Mouse (Mus musculus) fat pad, adult 2 months (tissue): ENCODE results near the gene Chst13.

Experiments
- DNase-seq: peaks from one replicate; pipeline ENCODE4 v3.0.0-alpha.2; 2011; ENCODE audit warnings: low read depth, low spot score; ENCODE audit errors: extremely low read depth

Gene Chst13

GRCm38 (mm10) chr6:90320429-90320828 lies 4.6 kb downstream of the Chst13 start:
- DNase-seq, result no peak

- peak; percentile 74 for DNase-seq
These were observed 5.4 kb downstream of the Chst13 start for GRCm38 (mm10) chr6:90319475-90320191.

- DNase-seq, result no peak
These were observed 6.0 kb downstream of the Chst13 start for GRCm38 (mm10) chr6:90319019-90319418.

DNA sequence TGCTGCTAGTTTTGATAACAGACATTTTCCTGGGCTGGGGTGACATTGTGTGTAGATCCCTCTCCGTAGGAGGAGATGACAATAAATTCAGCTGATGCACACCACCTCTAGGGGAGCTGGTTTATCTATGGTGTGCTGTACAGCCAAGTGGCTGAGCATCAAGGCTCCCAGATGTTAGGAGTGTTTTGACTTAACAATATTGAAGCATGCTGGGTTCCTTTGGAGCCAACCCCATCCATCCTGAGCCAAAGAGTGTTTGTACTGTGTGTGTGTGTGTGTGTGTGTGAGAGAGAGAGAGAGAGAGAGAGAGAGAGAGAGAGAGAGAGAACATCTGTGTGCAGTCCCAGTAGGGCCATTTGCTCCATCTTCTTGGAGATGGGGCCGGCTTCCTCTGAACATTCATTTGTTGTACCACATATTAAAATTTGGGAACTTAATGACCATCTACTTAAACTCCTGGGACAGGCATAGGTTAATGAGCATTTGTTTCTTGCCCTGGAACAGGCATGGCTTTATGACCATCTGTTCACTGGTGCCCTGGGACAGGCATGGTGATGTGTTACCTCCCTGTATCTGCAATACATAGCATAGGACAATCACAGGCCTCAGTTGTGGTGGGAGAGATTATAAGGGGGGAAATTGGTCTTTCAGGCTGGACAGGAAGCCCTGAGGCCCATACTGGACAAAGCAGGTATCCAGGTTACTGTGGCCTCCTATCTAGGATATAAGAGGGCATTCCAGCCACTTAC lies 7.3 kb downstream of the Chst13 start:
- DNase-seq, result no peak

- DNase-seq, result no peak
These were observed 9.0 kb downstream of the Chst13 start for GRCm38 (mm10) chr6:90315961-90316360.

DNA sequence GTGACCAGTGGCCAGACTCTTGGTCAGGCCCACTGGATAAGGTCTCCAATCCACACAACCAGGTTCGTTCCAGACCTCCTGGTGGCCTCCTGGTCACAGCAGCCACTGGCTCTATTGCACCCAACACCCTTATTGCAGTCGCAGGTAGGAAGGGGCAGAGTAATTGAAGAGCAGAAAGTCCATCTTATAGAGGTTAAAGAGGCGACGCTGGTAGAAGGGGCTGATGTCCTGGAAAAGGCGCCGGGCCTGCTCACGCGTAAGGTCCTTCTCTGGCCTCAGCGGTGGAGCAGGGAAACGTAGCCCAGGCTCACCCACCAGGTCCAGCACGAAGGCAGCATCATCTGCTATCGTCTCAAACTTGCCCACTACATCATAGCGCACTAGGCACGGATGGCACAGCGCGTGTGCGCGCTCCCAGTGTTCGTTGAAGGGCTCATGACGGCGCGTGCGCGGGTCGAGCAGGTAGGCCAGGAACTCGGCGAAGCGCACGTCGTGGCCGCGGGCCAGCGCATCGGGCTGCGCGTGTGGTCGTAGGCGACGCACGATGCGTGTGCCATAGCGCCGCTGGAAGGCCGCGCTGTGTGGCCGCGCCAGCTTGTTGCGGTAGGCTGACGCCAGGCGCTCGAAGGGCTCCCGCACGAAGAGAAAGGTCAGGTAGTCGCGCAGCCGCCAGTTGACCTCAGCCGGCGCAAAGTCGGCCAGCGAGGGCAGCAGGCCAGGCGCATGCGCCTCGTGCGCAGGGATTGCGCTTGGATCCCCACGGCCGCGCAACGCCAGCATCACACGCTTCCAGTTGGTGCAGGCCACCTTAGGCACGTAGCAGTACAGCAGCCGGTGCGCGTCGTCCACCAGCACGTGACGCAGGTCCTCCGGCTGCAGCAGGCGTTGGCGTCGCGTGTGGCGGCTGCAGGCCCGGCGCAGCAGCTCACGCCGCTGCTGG lies 15.9 kb downstream of the Chst13 start:
- no peak for DNase-seq

GRCm38 (mm10) chr6:90306315-90306975 lies 18.5 kb downstream of the Chst13 start:
- DNase-seq, result no peak

GRCm38 (mm10) chr6:90300919-90301318 lies 24.1 kb downstream of the Chst13 start, which contains the start of gene BC048671:
Gene BC048671, plus strand, starts transcription at chr6:90301219.
- DNase-seq, result no peak

- no peak for DNase-seq
These were observed 36.7 kb downstream of the Chst13 start for GRCm38 (mm10) chr6:90288265-90288664.
